Mouse (Mus musculus) skeletal muscle tissue, adult 2 months (tissue): ENCODE measurements around the gene Alkbh7.
A peak's percentile ranks its signal among the peaks of the same experiment; 100 is the strongest.

ENCODE experiments used
- DNase-seq: peaks from one replicate; pipeline ENCODE4 v3.0.0-alpha.2; 2012; ENCODE audit warnings: low read depth, low spot score

Gene Alkbh7

GRCm38 (mm10) chr17:57030931-57031660, 34.0 kb downstream of the Alkbh7 start, which contains the start of gene Khsrp:
Khsrp (minus strand) TSS chr17:57031522.
- no peak for DNase-seq

GRCm38 (mm10) chr17:57031661-57032420, 34.7 kb downstream of the Alkbh7 start:
- peak; percentile 100 for DNase-seq

DNA sequence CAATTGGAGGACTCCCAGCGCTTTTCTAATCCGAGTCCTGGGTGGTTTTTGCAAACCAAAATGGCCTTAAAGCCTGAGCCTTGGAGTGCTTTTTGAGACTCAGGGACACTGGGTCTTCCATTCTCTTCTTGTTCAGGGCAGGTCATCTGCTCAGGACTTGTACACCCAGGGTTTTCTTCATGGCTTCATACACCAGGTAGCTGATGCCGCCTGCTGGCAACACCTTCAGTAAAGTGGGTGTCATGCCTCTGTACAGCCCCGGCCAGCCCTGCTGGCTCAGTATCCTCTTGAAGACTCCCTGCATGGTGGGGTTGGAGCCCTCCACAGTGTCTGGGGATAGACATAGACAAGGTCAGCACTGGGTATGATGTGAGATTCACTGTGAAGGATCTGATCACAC, 35.7 kb downstream of the Alkbh7 start:
- no peak for DNase-seq

- DNase-seq = no peak
Observed at GRCm38 (mm10) chr17:57038978-57039377, 41.8 kb downstream of the Alkbh7 start.

DNA sequence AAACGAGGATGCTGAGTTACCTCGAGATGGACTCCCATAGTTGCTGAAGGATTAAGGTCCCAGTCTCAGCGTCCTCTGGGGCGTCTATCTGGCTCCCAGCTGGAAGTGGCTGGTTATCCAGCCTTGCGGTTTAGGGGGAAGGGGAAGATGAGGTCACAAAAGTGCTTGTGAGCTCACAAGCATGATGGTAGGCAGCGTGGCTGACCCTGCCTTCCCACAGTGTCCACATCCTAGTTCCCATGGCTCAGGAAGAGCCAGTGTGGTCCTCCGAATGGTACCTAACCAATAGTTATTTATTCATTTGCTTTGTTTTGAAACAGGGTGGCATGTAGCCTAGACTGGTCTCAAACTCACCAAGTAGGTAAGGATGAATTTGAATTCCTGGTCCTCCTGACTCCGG, 44.4 kb downstream of the Alkbh7 start, which contains the start of gene Slc25a41:
Slc25a41 (minus strand) TSS at position 101 of the 400 bp plus-strand sequence.
- DNase-seq = no peak

DNA sequence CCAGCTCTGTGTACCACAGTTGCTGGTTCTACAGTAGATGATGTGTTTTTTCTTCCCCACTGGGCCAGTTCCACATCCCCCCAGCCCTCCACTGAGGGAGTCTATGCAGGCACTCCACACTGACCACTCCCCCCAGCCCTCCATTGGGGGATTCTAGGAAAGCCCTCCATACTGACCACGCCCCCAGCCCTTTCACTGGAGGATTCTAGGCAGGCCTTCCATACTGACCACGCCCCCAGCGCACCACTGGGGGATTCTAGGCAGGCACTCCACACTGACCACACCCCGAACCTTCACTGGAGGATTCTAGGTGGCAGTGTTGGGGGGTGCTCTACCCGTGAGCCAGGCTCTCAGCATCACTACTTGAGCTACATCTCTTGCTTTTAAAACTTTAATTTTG, 50.3 kb downstream of the Alkbh7 start:
- no peak for DNase-seq

- no peak for DNase-seq
Observed at GRCm38 (mm10) chr17:57048816-57049215, 51.7 kb downstream of the Alkbh7 start.
